In genomic region chr7:81875372-81875771, GRCm38 (mm10) we compare ENCODE assay signal across 20 mouse cellular contexts. TPM values are rescaled to one million over a fixed set of nuclear protein-coding genes. Genes with fewer than 3 reads are reported as not detected.
DNase-seq lines count a peak whose midpoint lies in the region; ATAC-seq and TF ChIP-seq lines count a peak whose summit lies in the region.
"Had no signal": no experiment of that assay in that cellular context is flagged by ENCODE, and none has a peak within 500 bp of the region (broad histone marks: within the 10 kb centered on the region; RNA-seq: fewer than 3 reads in every experiment).

No protein-coding gene starts in this region.

- H3K9ac ChIP-seq in hindbrain, postnatal 0 days (replicated peaks; ENCODE audit: low read length), result no peak overlapping the region
- H3K9ac ChIP-seq in hindbrain, embryonic 14.5 days, result no peak overlapping the region
- H3K9ac ChIP-seq: liver, embryonic 13.5 days had no signal

- H3K27ac ChIP-seq in hindbrain, postnatal 0 days, result peak overlapping the region; percentile 26; the same call in 1 of the 2 replicates
- no peak overlapping the region for H3K27ac ChIP-seq in hindbrain, embryonic 14.5 days
- H3K27ac ChIP-seq: liver, embryonic 13.5 days; midbrain, embryonic 10.5 days had no signal

- peak; percentile 76 to 88 for DNase-seq in adrenal gland, adult (ENCODE audit: inconsistent age in 2 of 2, low spot score in 1 of 2)
- no peak for DNase-seq in adrenal gland, postnatal 4 days (ENCODE audit: low spot score in 2 of 2)
- peak; percentile 23 for DNase-seq in hindbrain, postnatal 0 days (ENCODE audit: low spot score)
- DNase-seq in hindbrain, embryonic 14.5 days (ENCODE audit: low spot score), result no peak
- peak; percentile 48 for DNase-seq in right cerebral cortex, adult 18-20 months
- no peak for DNase-seq in right cerebral cortex, postnatal 36 days (ENCODE audit: low spot score in 2 of 2)
- peak; percentile 38 for DNase-seq in right cerebral cortex, postnatal 25 days
- DNase-seq in layer of hippocampus, postnatal 14 days (ENCODE audit: low spot score in 2 of 2), result no peak
- DNase-seq: cerebellum, adult 9-11 months; embryo, embryonic 11 days; heart, postnatal 14 days; kidney, adult 11 months; liver, embryonic 13.5 days; spleen, adult 18-20 months had no signal

- 79% methylated on average over 9 of the region's 9 CpGs for WGBS in hindbrain, postnatal 0 days
- WGBS in hindbrain, embryonic 14.5 days, result 78% methylated on average over 9 of the region's 9 CpGs

- no peaks in the 10 kb centered on the region for H3K9me3 ChIP-seq in hindbrain, postnatal 0 days (ENCODE audit: low read length)
- no peaks in the 10 kb centered on the region for H3K9me3 ChIP-seq in hindbrain, embryonic 14.5 days (ENCODE audit: control insufficient read depth, low read length)
- H3K9me3 ChIP-seq: liver, embryonic 13.5 days; midbrain, embryonic 10.5 days had no signal

- H3K4me2 ChIP-seq in hindbrain, postnatal 0 days (ENCODE audit: low read depth, low read length), result no peak overlapping the region
- no peak overlapping the region for H3K4me2 ChIP-seq in hindbrain, embryonic 14.5 days (replicated peaks)
- H3K4me2 ChIP-seq: liver, embryonic 13.5 days had no signal

- H3K4me1 ChIP-seq in hindbrain, postnatal 0 days (ENCODE audit: insufficient read depth, low read length), result no peaks in the 10 kb centered on the region
- H3K4me1 ChIP-seq in hindbrain, embryonic 14.5 days (replicated peaks; ENCODE audit: control insufficient read depth, insufficient read depth, low read length), result peaks cover 4% of the 10 kb centered on the region; the same call in 1 of the 2 replicates
- H3K4me1 ChIP-seq: midbrain, embryonic 10.5 days had no signal

- H3K36me3 ChIP-seq in hindbrain, postnatal 0 days (ENCODE audit: insufficient read depth, low read length), result no peaks in the 10 kb centered on the region
- no peaks in the 10 kb centered on the region; the same call in 1 of the 2 replicates for H3K36me3 ChIP-seq in hindbrain, embryonic 14.5 days (replicated peaks; ENCODE audit: control insufficient read depth, insufficient read depth)

- no peaks in the 10 kb centered on the region for H3K27me3 ChIP-seq in hindbrain, postnatal 0 days (ENCODE audit: insufficient read depth, low read length)
- H3K27me3 ChIP-seq in hindbrain, embryonic 14.5 days (ENCODE audit: control insufficient read depth, insufficient read depth, low read length), result no peaks in the 10 kb centered on the region

- TF ChIP-seq CTCF in hindbrain, postnatal 0 days (IDR thresholded peaks at IDR 0.05; ENCODE audit: low read depth), result no peak

- ATAC-seq in hindbrain, postnatal 0 days, result no peak
- no peak for ATAC-seq in hindbrain, embryonic 14.5 days (ENCODE audit: low FRiP score)

- no peak overlapping the region for H3K4me3 ChIP-seq in hindbrain, postnatal 0 days (ENCODE audit: low read length)
- H3K4me3 ChIP-seq in hindbrain, embryonic 14.5 days (replicated peaks; ENCODE audit: low read length), result no peak overlapping the region
- H3K4me3 ChIP-seq: liver, embryonic 13.5 days; midbrain, embryonic 10.5 days; myocyte had no signal

RNA-seq across cellular contexts. Expression of gene Tm6sf1, which starts 16.6 kb away (rescaled TPM):
- 10 to 100 TPM; 15.2 to 16.3 TPM for total RNA-seq in adrenal gland, postnatal 4 days (2021)
- 17.3 and 25.7 TPM in 2 replicates for total RNA-seq in hindbrain, postnatal 0 days (2014; rRNA removed)
- 12.4 and 12.7 TPM in 2 replicates for polyA plus RNA-seq in hindbrain, postnatal 0 days (2015; fragmentation: Nextera tagmentation; extraction: Ambion mirVana)
- 14.7 and 15.0 TPM in 2 replicates for polyA plus RNA-seq in hindbrain, embryonic 14.5 days (2014; fragmentation: Nextera tagmentation; extraction: Ambion mirVana)
- total RNA-seq in layer of hippocampus, postnatal 14 days (2021), result 10 to 100 TPM; 15.8 to 22.9 TPM

RNA-seq across cellular contexts. Expression of gene Gm10160, which starts 19.8 kb away (rescaled TPM):
- total RNA-seq in adrenal gland, postnatal 4 days (2021), result not detected
- not detected in 2 replicates for total RNA-seq in hindbrain, postnatal 0 days (2014; rRNA removed)
- polyA plus RNA-seq in hindbrain, postnatal 0 days (2015; fragmentation: Nextera tagmentation; extraction: Ambion mirVana), result not detected in 2 replicates
- polyA plus RNA-seq in hindbrain, embryonic 14.5 days (2014; fragmentation: Nextera tagmentation; extraction: Ambion mirVana), result not detected in 2 replicates
- total RNA-seq in layer of hippocampus, postnatal 14 days (2021), result not detected
- total RNA-seq: granulocyte monocyte progenitor cell, adult 5-6 weeks; heart, postnatal 14 days had no signal
- polyA plus RNA-seq: frontal cortex, adult 2 months; large intestine, adult 2 months; liver, embryonic 13.5 days; midbrain, embryonic 10.5 days; myocyte; stomach, embryonic 16.5 days had no signal

RNA-seq across cellular contexts. Expression of gene Btbd1, which starts 46.1 kb away (rescaled TPM):
- 100 to 1,000 TPM; 101 to 102 TPM for total RNA-seq in adrenal gland, postnatal 4 days (2021)
- total RNA-seq in hindbrain, postnatal 0 days (2014; rRNA removed), result 93.0 and 100 TPM in 2 replicates
- 86.3 and 86.8 TPM in 2 replicates for polyA plus RNA-seq in hindbrain, postnatal 0 days (2015; fragmentation: Nextera tagmentation; extraction: Ambion mirVana)
- 132 and 145 TPM in 2 replicates for polyA plus RNA-seq in hindbrain, embryonic 14.5 days (2014; fragmentation: Nextera tagmentation; extraction: Ambion mirVana)
- total RNA-seq in layer of hippocampus, postnatal 14 days (2021), result 100 to 1,000 TPM; 108 to 112 TPM

RNA-seq across cellular contexts. Expression of gene Hdgfl3, which starts 58.9 kb away (rescaled TPM):
- 10 to 100 TPM; 24.4 to 26.9 TPM for total RNA-seq in adrenal gland, postnatal 4 days (2021)
- total RNA-seq in hindbrain, postnatal 0 days (2014; rRNA removed), result 85.2 and 91.3 TPM in 2 replicates
- polyA plus RNA-seq in hindbrain, postnatal 0 days (2015; fragmentation: Nextera tagmentation; extraction: Ambion mirVana), result 51.5 and 53.4 TPM in 2 replicates
- polyA plus RNA-seq in hindbrain, embryonic 14.5 days (2014; fragmentation: Nextera tagmentation; extraction: Ambion mirVana), result 79.5 and 84.3 TPM in 2 replicates
- total RNA-seq in layer of hippocampus, postnatal 14 days (2021), result 10 to 100 TPM; 54.9 to 58.9 TPM

Comparison
In these comparisons a context has a peak if more than half of its experiments do, and no peak if none do; other contexts are left out.
1. DNase-seq: peak in adrenal gland, adult (2 of 2), hindbrain, postnatal 0 days (single experiment), right cerebral cortex, adult 18-20 months (single experiment) and right cerebral cortex, postnatal 25 days (single experiment); none in adrenal gland, postnatal 4 days (0 of 2), hindbrain, embryonic 14.5 days (single experiment), right cerebral cortex, postnatal 36 days (0 of 2) and layer of hippocampus, postnatal 14 days (0 of 2).